Mouse (Mus musculus): ENCODE results near the gene Harbi1. TPM values are rescaled to one million over a fixed set of nuclear protein-coding genes. Genes with fewer than 3 reads are reported as not detected.

Gene Harbi1
- total and polyA plus RNA-seq, 2 experiments, result 5.0 to 22.8 TPM

- 81% methylated on average over 4 of the region's 4 CpGs for WGBS
- H3K27me3 ChIP-seq (ENCODE audit: control insufficient read depth, insufficient read depth, low read length), result no peaks in the 10 kb centered on the region
- peaks cover 65% of the 10 kb centered on the region for H3K36me3 ChIP-seq (ENCODE audit: control insufficient read depth, insufficient read depth, low read length)
- no peak overlapping the region for H3K9ac ChIP-seq (ENCODE audit: low read depth, low read length)
- TF ChIP-seq CTCF (IDR thresholded peaks at IDR 0.05; ENCODE audit: low read depth, low read length) (no peak), POLR2A (IDR thresholded peaks at IDR 0.05; ENCODE audit: extremely low read depth, insufficient read depth, low read length) (no peak)
- DNase-seq (ENCODE audit: extremely low read depth, low read depth, low spot score), result peak; percentile 24
- H3K4me3 ChIP-seq (ENCODE audit: insufficient read depth, low read depth, low read length), result no peak overlapping the region
- no peak overlapping the region for H3K27ac ChIP-seq (replicated peaks; ENCODE audit: insufficient read depth, low read depth, low read length)
- H3K4me1 ChIP-seq (ENCODE audit: control insufficient read depth, insufficient read depth, low read length), result no peaks in the 10 kb centered on the region
- H3K79me2 ChIP-seq (ENCODE audit: control insufficient read depth, insufficient read depth, low read length), result no peaks in the 10 kb centered on the region
Measured at GRCm38 (mm10) chr2:91682850-91683249, 27.8 kb upstream of the Harbi1 start.

GRCm38 (mm10) chr2:91683919-91684318 lies 26.7 kb upstream of the Harbi1 start:
- Histone ChIP-seq H3K79me2 (ENCODE audit: control insufficient read depth, insufficient read depth, low read length) (no peaks in the 10 kb centered on the region), H3K9ac (ENCODE audit: low read depth, low read length) (no peak overlapping the region), H3K36me3 (ENCODE audit: control insufficient read depth, insufficient read depth, low read length) (peaks cover 66% of the 10 kb centered on the region), H3K27me3 (ENCODE audit: control insufficient read depth, insufficient read depth, low read length) (no peaks in the 10 kb centered on the region), H3K4me3 (ENCODE audit: insufficient read depth, low read depth, low read length) (no peak overlapping the region), H3K27ac (replicated peaks; ENCODE audit: insufficient read depth, low read depth, low read length) (no peak overlapping the region), H3K4me1 (ENCODE audit: control insufficient read depth, insufficient read depth, low read length) (no peaks in the 10 kb centered on the region)
- DNase-seq (ENCODE audit: extremely low read depth, low read depth, low spot score), result no peak
- TF ChIP-seq CTCF (IDR thresholded peaks at IDR 0.05; ENCODE audit: low read depth, low read length) (no peak), POLR2A (IDR thresholded peaks at IDR 0.05; ENCODE audit: extremely low read depth, insufficient read depth, low read length) (no peak)
- WGBS, result 76% methylated on average over 8 of the region's 8 CpGs

GRCm38 (mm10) chr2:91689452-91689851 lies 21.2 kb upstream of the Harbi1 start:
- 79% methylated on average over 7 of the region's 7 CpGs for WGBS
- Histone ChIP-seq H3K4me1 (ENCODE audit: control insufficient read depth, insufficient read depth, low read length) (no peaks in the 10 kb centered on the region), H3K9ac (ENCODE audit: low read depth, low read length) (no peak overlapping the region), H3K36me3 (ENCODE audit: control insufficient read depth, insufficient read depth, low read length) (peaks cover 60% of the 10 kb centered on the region), H3K79me2 (ENCODE audit: control insufficient read depth, insufficient read depth, low read length) (no peaks in the 10 kb centered on the region), H3K27me3 (ENCODE audit: control insufficient read depth, insufficient read depth, low read length) (no peaks in the 10 kb centered on the region), H3K4me3 (ENCODE audit: insufficient read depth, low read depth, low read length) (no peak overlapping the region), H3K27ac (replicated peaks; ENCODE audit: insufficient read depth, low read depth, low read length) (no peak overlapping the region)
- DNase-seq (ENCODE audit: extremely low read depth, low read depth, low spot score), result no peak
- TF ChIP-seq POLR2A (IDR thresholded peaks at IDR 0.05; ENCODE audit: extremely low read depth, insufficient read depth, low read length) (no peak), CTCF (IDR thresholded peaks at IDR 0.05; ENCODE audit: low read depth, low read length) (no peak)

- Histone ChIP-seq H3K79me2 (ENCODE audit: control insufficient read depth, insufficient read depth, low read length) (peaks cover 6% of the 10 kb centered on the region; the same call in 1 of the 2 replicates), H3K27me3 (ENCODE audit: control insufficient read depth, insufficient read depth, low read length) (no peaks in the 10 kb centered on the region), H3K4me1 (ENCODE audit: control insufficient read depth, insufficient read depth, low read length) (peaks cover 6% of the 10 kb centered on the region; the same call in 1 of the 2 replicates), H3K36me3 (ENCODE audit: control insufficient read depth, insufficient read depth, low read length) (peaks cover 34% of the 10 kb centered on the region), H3K9ac (ENCODE audit: low read depth, low read length) (no peak overlapping the region), H3K4me3 (ENCODE audit: insufficient read depth, low read depth, low read length) (no peak overlapping the region), H3K27ac (replicated peaks; ENCODE audit: insufficient read depth, low read depth, low read length) (no peak overlapping the region)
- TF ChIP-seq POLR2A (IDR thresholded peaks at IDR 0.05; ENCODE audit: extremely low read depth, insufficient read depth, low read length), result no peak
- TF ChIP-seq CTCF (IDR thresholded peaks at IDR 0.05; ENCODE audit: low read depth, low read length), result no peak
- WGBS, result 89% methylated on average over 10 of the region's 10 CpGs
- DNase-seq (ENCODE audit: extremely low read depth, low read depth, low spot score), result no peak
Measured at GRCm38 (mm10) chr2:91695436-91696224, 15.0 kb upstream of the Harbi1 start.

- Histone ChIP-seq H3K36me3 (ENCODE audit: control insufficient read depth, insufficient read depth, low read length) (peaks cover 31% of the 10 kb centered on the region), H3K9ac (ENCODE audit: low read depth, low read length) (no peak overlapping the region), H3K4me1 (ENCODE audit: control insufficient read depth, insufficient read depth, low read length) (peaks cover 6% of the 10 kb centered on the region; the same call in 1 of the 2 replicates), H3K4me3 (ENCODE audit: insufficient read depth, low read depth, low read length) (no peak overlapping the region), H3K79me2 (ENCODE audit: control insufficient read depth, insufficient read depth, low read length) (peaks cover 6% of the 10 kb centered on the region; the same call in 1 of the 2 replicates), H3K27ac (replicated peaks; ENCODE audit: insufficient read depth, low read depth, low read length) (no peak overlapping the region), H3K27me3 (ENCODE audit: control insufficient read depth, insufficient read depth, low read length) (no peaks in the 10 kb centered on the region)
- DNase-seq (ENCODE audit: extremely low read depth, low read depth, low spot score), result peak; percentile 85
- WGBS, result 13% methylated on average over 1 of the region's 1 CpGs
- TF ChIP-seq POLR2A (IDR thresholded peaks at IDR 0.05; ENCODE audit: extremely low read depth, insufficient read depth, low read length), result no peak
- TF ChIP-seq CTCF (IDR thresholded peaks at IDR 0.05; ENCODE audit: low read depth, low read length), result no peak
Measured at GRCm38 (mm10) chr2:91696225-91696590, 14.4 kb upstream of the Harbi1 start.

- Histone ChIP-seq H3K4me1 (ENCODE audit: control insufficient read depth, insufficient read depth, low read length) (peaks cover 8% of the 10 kb centered on the region), H3K27ac (replicated peaks; ENCODE audit: insufficient read depth, low read depth, low read length) (no peak overlapping the region), H3K9ac (ENCODE audit: low read depth, low read length) (no peak overlapping the region), H3K36me3 (ENCODE audit: control insufficient read depth, insufficient read depth, low read length) (peaks cover 14% of the 10 kb centered on the region), H3K27me3 (ENCODE audit: control insufficient read depth, insufficient read depth, low read length) (no peaks in the 10 kb centered on the region), H3K4me3 (ENCODE audit: insufficient read depth, low read depth, low read length) (no peak overlapping the region), H3K79me2 (ENCODE audit: control insufficient read depth, insufficient read depth, low read length) (peaks cover 9% of the 10 kb centered on the region; the same call in 1 of the 2 replicates)
- no peak for DNase-seq (ENCODE audit: extremely low read depth, low read depth, low spot score)
- TF ChIP-seq CTCF (IDR thresholded peaks at IDR 0.05; ENCODE audit: low read depth, low read length) (no peak), POLR2A (IDR thresholded peaks at IDR 0.05; ENCODE audit: extremely low read depth, insufficient read depth, low read length) (no peak)
- 62% methylated on average over 1 of the region's 1 CpGs for WGBS
Measured at GRCm38 (mm10) chr2:91699225-91699624, 11.4 kb upstream of the Harbi1 start.

Data from liver, adult 2 months (tissue).